Mouse (Mus musculus) adrenal gland, postnatal 14 days (tissue): ENCODE data around the gene Vmn1r1. TPM values are rescaled to one million over a fixed set of nuclear protein-coding genes. Genes with fewer than 3 reads are reported as not detected.
"Not testable (repeated sequence)": the region's sequence is repeated elsewhere in the genome, so short reads cannot be mapped to it uniquely, and the experiment has no call there.

Source experiments
- DNase-seq: peaks from one replicate; pipeline ENCODE4 v3.0.0; 2021; ENCODE audit warnings: mixed read lengths
- long read RNA-seq, 2 experiments: library from polyadenylated mRNA; stranded (forward); transcript quantifications; one replicate each; pipeline ENCODE4 v2.0.0; 2021
- total RNA-seq: library from RNA; stranded (reverse); gene quantifications from 2 replicates; pipeline ENCODE4 v1.2.3, GENCODE M21; 2021

Vmn1r1 gene
- not detected in 2 replicates for total RNA-seq
- long read RNA-seq, experiment 1, result 0 reads
- long read RNA-seq, experiment 2, result 0 reads

- no peak for DNase-seq
Observed at GRCm38 (mm10) chr1:182164386-182164785, at the start of gene Vmn1r1. Vmn1r1 (minus strand) TSS chr1:182164486.

- no peak for DNase-seq
Observed at GRCm38 (mm10) chr1:182210322-182210721, 46.0 kb upstream of the Vmn1r1 start.

GRCm38 (mm10) chr1:182192581-182192980 is 28.3 kb upstream of the Vmn1r1 start:
- DNase-seq, result no peak

GRCm38 (mm10) chr1:182191816-182192545 is 27.7 kb upstream of the Vmn1r1 start:
- DNase-seq, result peak; percentile 13

- no peak for DNase-seq
Observed at GRCm38 (mm10) chr1:182191181-182191580, 26.9 kb upstream of the Vmn1r1 start.

GRCm38 (mm10) chr1:182189669-182190440 is 25.6 kb upstream of the Vmn1r1 start:
- no peak for DNase-seq

- DNase-seq, result not testable (repeated sequence)
Observed at GRCm38 (mm10) chr1:182182449-182182848, 18.2 kb upstream of the Vmn1r1 start.

- no peak for DNase-seq
Observed at GRCm38 (mm10) chr1:182181456-182182305, 17.4 kb upstream of the Vmn1r1 start.

GRCm38 (mm10) chr1:182176985-182177384 is 12.7 kb upstream of the Vmn1r1 start:
- not testable (repeated sequence) for DNase-seq

- not testable (repeated sequence) for DNase-seq
Observed at GRCm38 (mm10) chr1:182170206-182170605, 5.9 kb upstream of the Vmn1r1 start.

- DNase-seq, result no peak
Observed at GRCm38 (mm10) chr1:182162951-182163350, 1.3 kb downstream of the Vmn1r1 start.

GRCm38 (mm10) chr1:182159575-182159974 is 4.7 kb downstream of the Vmn1r1 start:
- DNase-seq, result no peak

GRCm38 (mm10) chr1:182157734-182158133 is 6.6 kb downstream of the Vmn1r1 start:
- DNase-seq, result no peak

GRCm38 (mm10) chr1:182149966-182150365 is 14.3 kb downstream of the Vmn1r1 start:
- no peak for DNase-seq

- no peak for DNase-seq
Observed at GRCm38 (mm10) chr1:182148864-182149514, 15.3 kb downstream of the Vmn1r1 start.

GRCm38 (mm10) chr1:182145546-182145945 is 18.7 kb downstream of the Vmn1r1 start:
- DNase-seq, result no peak

GRCm38 (mm10) chr1:182143288-182143687 is 21.0 kb downstream of the Vmn1r1 start:
- peak; percentile 42 for DNase-seq

GRCm38 (mm10) chr1:182142725-182143124 is 21.6 kb downstream of the Vmn1r1 start:
- DNase-seq, result no peak

- DNase-seq, result peak; percentile 87
Observed at GRCm38 (mm10) chr1:182140370-182140769, 23.9 kb downstream of the Vmn1r1 start.

GRCm38 (mm10) chr1:182139937-182140336 is 24.3 kb downstream of the Vmn1r1 start:
- no peak for DNase-seq

- no peak for DNase-seq
Observed at GRCm38 (mm10) chr1:182138172-182138571, 26.1 kb downstream of the Vmn1r1 start.
